Mouse (Mus musculus) brain, embryonic 14.5 days (tissue): Measurements from ENCODE around the gene Car15.

Source experiments
- CTCF ChIP-seq: fragments of 200-500 bp; IDR thresholded peaks from 2 replicates; pipeline ENCODE4 v1.5.1; 2012; ENCODE audit warnings: inconsistent platforms, mild to moderate bottlenecking, moderate library complexity, borderline replicate concordance; ENCODE audit not compliant: insufficient read depth, insufficient read length; ENCODE audit errors: extremely low read depth
- POLR2A ChIP-seq: fragments of 200-500 bp; IDR thresholded peaks from 2 replicates; pipeline ENCODE4 v1.6.1; 2012; ENCODE audit warnings: mild to moderate bottlenecking, inconsistent platforms, borderline replicate concordance; ENCODE audit not compliant: poor library complexity, insufficient read depth, insufficient read length, severe bottlenecking; ENCODE audit errors: extremely low read depth

DNA sequence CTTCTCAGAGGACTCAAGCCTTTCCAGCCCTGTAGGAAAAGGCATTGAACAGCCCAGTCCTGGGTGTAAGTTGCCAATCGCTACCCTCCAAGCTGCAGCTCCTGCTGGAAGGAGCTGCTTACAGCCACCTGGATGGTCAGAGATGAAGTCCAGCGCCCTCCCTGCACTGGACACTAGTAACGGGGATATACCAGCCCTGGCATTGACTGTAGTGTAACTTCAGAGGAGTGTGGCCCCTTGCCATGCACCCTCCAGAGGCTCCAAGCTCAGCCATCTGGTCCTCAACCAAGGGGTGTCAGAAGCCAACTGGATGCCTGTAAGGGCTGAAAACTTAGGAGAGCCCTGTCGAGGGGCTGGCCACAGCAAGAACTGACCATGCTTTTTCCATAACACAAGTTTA is 1.8 kb upstream of the Car15 start:
- no peak for TF ChIP-seq CTCF
- no peak for TF ChIP-seq POLR2A
